Mouse (Mus musculus) stomach, postnatal 0 days (tissue): ENCODE measurements around the gene Aqp9.

Source experiments
- CTCF ChIP-seq: IDR thresholded peaks from 2 replicates; pipeline ENCODE4 v1.5.1; 2016; ENCODE audit warnings: antibody characterized with exemption, low read depth, mild to moderate bottlenecking, moderate library complexity
- EP300 ChIP-seq: optimal IDR thresholded peaks from 2 replicates; pipeline ENCODE3; 2016; ENCODE audit warnings: antibody characterized with exemption

GRCm38 (mm10) chr9:71073831-71074230 is 94.7 kb downstream of the Aqp9 start:
- TF ChIP-seq EP300 (no peak), CTCF (peak; percentile 84)
